ENCODE assay signal across 7 mouse cellular contexts in genomic region chr6:86085518-86085917, GRCm38 (mm10). TPM values are rescaled to one million over a fixed set of nuclear protein-coding genes. Genes with fewer than 3 reads are reported as not detected.
DNase-seq lines count a peak whose midpoint lies in the region; ATAC-seq lines count a peak whose summit lies in the region.

No protein-coding gene starts in this region.

- H3K9ac ChIP-seq in midbrain, embryonic 13.5 days (replicated peaks) = no peak overlapping the region

- ATAC-seq in midbrain, embryonic 13.5 days = no peak

- H3K4me1 ChIP-seq in midbrain, embryonic 10.5 days = peaks cover 12% of the 10 kb centered on the region; the same call in 1 of the 2 replicates
- peaks cover 21% of the 10 kb centered on the region for H3K4me1 ChIP-seq in midbrain, embryonic 13.5 days (replicated peaks)

- H3K4me3 ChIP-seq in midbrain, embryonic 10.5 days = no peak overlapping the region
- H3K4me3 ChIP-seq in midbrain, embryonic 13.5 days (replicated peaks) = no peak overlapping the region

- H3K9me3 ChIP-seq in midbrain, embryonic 10.5 days (replicated peaks) = no peaks in the 10 kb centered on the region
- no peaks in the 10 kb centered on the region for H3K9me3 ChIP-seq in midbrain, embryonic 13.5 days

- peaks cover 30% of the 10 kb centered on the region for H3K36me3 ChIP-seq in midbrain, embryonic 10.5 days
- H3K36me3 ChIP-seq in midbrain, embryonic 13.5 days = peaks cover 46% of the 10 kb centered on the region

- no peak overlapping the region for H3K27ac ChIP-seq in midbrain, embryonic 10.5 days (replicated peaks)
- no peak overlapping the region for H3K27ac ChIP-seq in midbrain, embryonic 13.5 days

- H3K4me2 ChIP-seq in midbrain, embryonic 13.5 days (replicated peaks) = no peak overlapping the region

- no peaks in the 10 kb centered on the region for H3K27me3 ChIP-seq in midbrain, embryonic 10.5 days (ENCODE audit: low read depth, poor library complexity, severe bottlenecking)
- no peaks in the 10 kb centered on the region for H3K27me3 ChIP-seq in midbrain, embryonic 13.5 days

- peak; percentile 71 for DNase-seq in midbrain, embryonic 10.5 days (ENCODE audit: low spot score)
- peak; percentile 33 for DNase-seq in adipocyte (ENCODE audit: low spot score)
- peak; percentile 87 for DNase-seq in cerebellum, adult 9-10 months
- DNase-seq in induced T-regulatory cell, adult 2 months (ENCODE audit: low read depth) = peak; percentile 52
- DNase-seq in lung, postnatal 25 days (ENCODE audit: low spot score) = peak; percentile 38
- peak; percentile 62 to 80 for DNase-seq in spleen, postnatal 10 days (ENCODE audit: low spot score in 2 of 2)

- 62% methylated on average over 6 of the region's 6 CpGs for WGBS in midbrain, embryonic 10.5 days
- WGBS in midbrain, embryonic 13.5 days = 67% methylated on average over 6 of the region's 6 CpGs

RNA-seq across cellular contexts. Expression of gene Add2, which starts 57.0 kb away (rescaled TPM):
- 43.3 and 81.8 TPM in 2 replicates for polyA plus RNA-seq in midbrain, embryonic 10.5 days (2016; fragmentation: Nextera tagmentation; extraction: Ambion mirVana)
- 200 and 208 TPM in 2 replicates for polyA plus RNA-seq in midbrain, embryonic 13.5 days (2015; fragmentation: Nextera tagmentation; extraction: Ambion mirVana)

Comparison
In these comparisons a context has a peak if more than half of its experiments do, and no peak if none do; other contexts are left out.
1. DNase-seq: peak in every context shown above with its lines; median percentile 87 in cerebellum, adult 9-10 months; 71 in midbrain, embryonic 10.5 days; 71 in spleen, postnatal 10 days; 52 in induced T-regulatory cell, adult 2 months; 38 in lung, postnatal 25 days; 33 in adipocyte.